Mouse (Mus musculus) hindbrain, embryonic 15.5 days (tissue): ENCODE results near the gene Krtap4-7. TPM values are rescaled to one million over a fixed set of nuclear protein-coding genes. Genes with fewer than 3 reads are reported as not detected.

Experiments used
- polyA plus RNA-seq: library from polyadenylated mRNA; unstranded; fragments of >200 nt; fragmentation: Nextera tagmentation; extraction: Ambion mirVana; gene quantifications from 2 replicates; pipeline ENCODE4 v1.2.1, GENCODE M21; 2015

The Krtap4-7 gene
- polyA plus RNA-seq, 1 experiment from 2014 or later, result not detected

Other genes starting within 250 kb of the Krtap4-7 start
- gene Krt12, start 221.8 kb downstream of the Krtap4-7 start, polyA plus RNA-seq, result 0.30 TPM in 1 of 2 replicates, not detected in the other
- 0.14 and 0.24 TPM in 2 replicates for gene Krt20, start 205.9 kb downstream of the Krtap4-7 start, polyA plus RNA-seq
- 0.20 and 0.31 TPM in 2 replicates for gene Krt23, start 151.0 kb downstream of the Krtap4-7 start, polyA plus RNA-seq
- gene Krt39, start 122.8 kb downstream of the Krtap4-7 start, polyA plus RNA-seq, result not detected in 2 replicates
- gene Krt40, start 100.9 kb downstream of the Krtap4-7 start, polyA plus RNA-seq, result not detected in 2 replicates
- not detected in 2 replicates for gene Krtap3-3, start 93.2 kb downstream of the Krtap4-7 start, polyA plus RNA-seq
- not detected in 2 replicates for gene Krtap3-2, start 87.2 kb downstream of the Krtap4-7 start, polyA plus RNA-seq
- not detected in 2 replicates for gene Gm11939, start 84.6 kb downstream of the Krtap4-7 start, polyA plus RNA-seq
- not detected in 2 replicates for gene Krtap3-1, start 77.5 kb downstream of the Krtap4-7 start, polyA plus RNA-seq
- not detected in 2 replicates for gene Krtap1-5, start 63.1 kb downstream of the Krtap4-7 start, polyA plus RNA-seq
- not detected in 2 replicates for gene Krtap1-4, start 60.4 kb downstream of the Krtap4-7 start, polyA plus RNA-seq
- gene Krtap1-3, start 52.8 kb downstream of the Krtap4-7 start, polyA plus RNA-seq, result not detected in 2 replicates
- gene Krtap9-3, start 46.0 kb downstream of the Krtap4-7 start, polyA plus RNA-seq, result not detected in 2 replicates
- gene Gm11938, start 40.8 kb downstream of the Krtap4-7 start, polyA plus RNA-seq, result not detected in 2 replicates
- gene Gm11937, start 33.9 kb downstream of the Krtap4-7 start, polyA plus RNA-seq, result not detected in 2 replicates
- not detected in 2 replicates for gene Krtap2-4, start 29.2 kb downstream of the Krtap4-7 start, polyA plus RNA-seq
- gene Gm11562, start 23.7 kb downstream of the Krtap4-7 start, polyA plus RNA-seq, result not detected in 2 replicates
- gene Krtap4-1, start 15.9 kb downstream of the Krtap4-7 start, polyA plus RNA-seq, result not detected in 2 replicates
- not detected in 2 replicates for gene Krtap4-2, start 9.0 kb downstream of the Krtap4-7 start, polyA plus RNA-seq
- not detected in 2 replicates for gene Gm11555, start 6.1 kb upstream of the Krtap4-7 start, polyA plus RNA-seq
- gene Gm11563, start 14.9 kb upstream of the Krtap4-7 start, polyA plus RNA-seq, result not detected in 2 replicates
- not detected in 2 replicates for gene Krtap4-6, start 21.9 kb upstream of the Krtap4-7 start, polyA plus RNA-seq
- gene Gm14190, start 46.7 kb upstream of the Krtap4-7 start, polyA plus RNA-seq, result not detected in 2 replicates
- not detected in 2 replicates for gene Gm14180, start 90.2 kb upstream of the Krtap4-7 start, polyA plus RNA-seq
- not detected in 2 replicates for gene Gm11595, start 128.8 kb upstream of the Krtap4-7 start, polyA plus RNA-seq
- not detected in 2 replicates for gene Krtap4-8, start 136.6 kb upstream of the Krtap4-7 start, polyA plus RNA-seq
- not detected in 2 replicates for gene Krtap4-9, start 141.1 kb upstream of the Krtap4-7 start, polyA plus RNA-seq
- gene Gm11596, start 149.4 kb upstream of the Krtap4-7 start, polyA plus RNA-seq, result not detected in 2 replicates
- gene Gm11569, start 154.8 kb upstream of the Krtap4-7 start, polyA plus RNA-seq, result not detected in 2 replicates
- not detected in 2 replicates for gene Gm11554, start 160.4 kb upstream of the Krtap4-7 start, polyA plus RNA-seq
- not detected in 2 replicates for gene Krtap4-13, start 165.8 kb upstream of the Krtap4-7 start, polyA plus RNA-seq
- gene Gm11564, start 171.6 kb upstream of the Krtap4-7 start, polyA plus RNA-seq, result not detected in 2 replicates
- gene 2300003K06Rik, start 194.0 kb upstream of the Krtap4-7 start, polyA plus RNA-seq, result not detected in 2 replicates
- gene Krtap4-16, start 207.5 kb upstream of the Krtap4-7 start, polyA plus RNA-seq, result not detected in 2 replicates
- gene Gm11568, start 213.8 kb upstream of the Krtap4-7 start, polyA plus RNA-seq, result not detected in 2 replicates
- not detected in 2 replicates for gene Gm11559, start 220.4 kb upstream of the Krtap4-7 start, polyA plus RNA-seq
- not detected in 2 replicates for gene Krtap9-1, start 229.3 kb upstream of the Krtap4-7 start, polyA plus RNA-seq
- gene Gm11567, start 235.1 kb upstream of the Krtap4-7 start, polyA plus RNA-seq, result not detected in 2 replicates